Mouse (Mus musculus): ENCODE measurements at regions not wholly inside any gene's neighbourhood (a gene's known extent, or its start where the extent isn't known, plus 50 kb on each side); places are given as distances from the start of the nearest gene placed in this dataset.
A peak's percentile ranks its signal among the peaks of the same experiment; 100 is the strongest.
"Not testable (repeated sequence)": the region's sequence is repeated elsewhere in the genome, so short reads cannot be mapped to it uniquely, and the experiment has no call there.

DNA sequence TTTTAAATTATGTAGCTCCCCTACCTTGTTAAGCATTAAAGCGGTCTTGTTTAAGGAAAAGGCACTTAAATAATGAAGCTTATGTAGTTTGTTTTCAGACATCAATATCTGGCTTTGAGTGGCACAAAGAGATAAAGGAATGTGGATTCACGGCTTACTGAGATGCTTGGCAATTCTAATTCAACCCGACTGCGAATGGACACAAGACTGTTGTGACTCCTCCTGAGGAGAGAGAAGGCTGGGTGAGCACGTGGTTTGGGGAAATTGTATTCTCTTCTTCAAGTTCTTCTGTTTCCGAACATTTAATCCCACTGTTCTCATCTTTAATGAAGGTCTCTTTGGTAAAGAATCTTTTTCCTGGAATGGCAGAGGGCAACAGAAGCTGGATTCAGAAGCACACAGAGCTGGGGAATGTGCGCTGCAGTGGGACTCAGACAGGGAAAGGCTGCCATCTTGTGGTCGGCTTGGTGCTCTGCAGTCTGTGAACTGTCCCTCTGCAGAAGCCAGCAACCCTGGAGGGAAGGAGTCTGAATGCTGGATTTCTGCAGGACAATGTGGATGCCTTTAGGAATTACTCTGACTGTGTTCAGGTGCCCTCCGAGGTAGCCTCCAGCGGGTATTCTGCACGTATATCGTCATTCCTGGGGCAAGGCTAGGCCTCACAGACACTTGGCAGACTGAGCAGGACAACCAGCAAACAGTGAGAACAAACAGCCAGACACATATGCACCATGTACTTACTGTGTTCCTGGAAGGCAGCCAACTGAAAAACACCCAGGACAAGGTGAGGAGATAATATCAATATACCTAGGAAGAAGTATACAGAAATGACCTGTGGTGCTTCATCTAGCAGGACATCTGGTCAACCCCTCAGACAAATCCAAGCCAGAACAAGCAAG, 54.0 kb upstream of the Pax1 start:
- DNase-seq = peak; percentile 40

DNA sequence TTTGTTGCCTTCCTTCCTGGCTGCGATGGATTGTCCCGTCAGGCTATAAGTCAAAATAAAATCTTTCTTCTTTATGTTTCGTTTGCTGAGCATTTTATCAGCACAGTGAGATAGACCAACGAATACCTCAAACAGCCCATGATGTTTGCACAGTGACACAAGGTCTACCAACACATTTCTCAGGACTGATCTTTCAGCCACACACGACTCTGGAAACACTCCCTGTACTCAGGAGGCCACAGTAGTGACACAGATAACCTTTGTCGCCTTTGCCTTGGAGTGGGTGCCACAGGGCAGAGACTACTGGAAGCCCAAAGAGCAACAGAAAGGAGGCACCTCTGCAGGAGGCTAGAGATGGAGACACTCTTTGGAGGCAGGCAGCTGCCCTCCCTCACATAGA, 55.0 kb upstream of the Pax1 start:
- DNase-seq = no peak

DNA sequence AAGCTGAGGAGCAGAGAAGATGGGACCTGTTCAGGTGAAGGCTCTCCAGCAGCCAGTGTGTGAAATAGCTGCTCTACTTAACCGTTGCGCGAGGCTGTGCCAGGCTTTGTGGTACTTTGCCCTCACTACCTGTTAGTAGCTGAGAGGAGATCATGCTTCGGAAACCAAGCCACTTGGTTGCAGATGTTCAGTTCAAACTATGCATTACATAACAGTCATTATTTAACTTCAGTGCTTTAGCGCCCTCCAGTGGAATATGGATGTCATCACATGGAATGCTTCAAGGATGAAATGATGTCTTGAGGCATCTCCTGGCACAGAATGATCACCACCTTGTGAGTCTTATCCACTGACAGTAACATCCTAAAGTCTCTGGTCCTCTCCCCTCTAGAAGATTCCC, 56.5 kb upstream of the Pax1 start:
- DNase-seq = peak; percentile 46

DNA sequence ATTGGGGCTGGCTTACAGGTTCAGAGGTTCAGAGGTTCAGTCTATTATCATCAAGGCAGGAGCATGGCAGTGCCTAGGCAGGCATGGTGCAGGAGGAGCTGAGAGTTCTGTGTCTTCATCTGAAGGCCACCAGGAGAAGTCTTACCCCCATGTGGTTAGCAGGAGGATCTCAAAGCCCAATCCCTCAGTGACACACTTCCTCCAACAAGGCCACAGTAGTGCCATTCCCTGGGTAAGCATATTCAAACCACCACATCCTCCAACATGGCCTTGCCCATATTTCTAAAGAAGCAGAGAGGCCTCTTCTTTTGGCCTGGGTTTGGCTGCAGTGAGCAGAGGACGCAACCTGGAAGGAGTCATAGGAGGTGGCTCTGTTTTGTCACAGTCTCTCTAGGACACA, 61.2 kb upstream of the Pax1 start:
- no peak for DNase-seq

DNA sequence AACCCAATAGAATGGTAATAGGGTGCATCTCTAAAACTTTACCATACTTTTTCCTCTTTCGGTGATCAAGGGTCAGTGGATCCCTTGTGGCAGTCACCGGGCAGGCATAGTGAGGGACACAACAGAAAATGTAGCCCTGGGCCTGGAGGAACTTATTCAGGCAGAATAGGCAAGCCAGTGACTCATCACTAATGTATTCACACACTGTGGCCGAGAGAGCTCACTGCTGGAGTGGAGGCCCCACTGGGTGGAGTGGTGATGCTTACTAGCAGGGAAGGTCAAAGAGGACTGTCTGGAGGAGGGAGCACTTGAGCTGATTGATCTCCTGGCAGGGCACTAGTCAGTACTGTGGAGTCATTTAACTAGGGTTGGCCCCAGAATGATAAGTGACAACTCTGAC, 62.4 kb upstream of the Pax1 start:
- DNase-seq = no peak

DNA sequence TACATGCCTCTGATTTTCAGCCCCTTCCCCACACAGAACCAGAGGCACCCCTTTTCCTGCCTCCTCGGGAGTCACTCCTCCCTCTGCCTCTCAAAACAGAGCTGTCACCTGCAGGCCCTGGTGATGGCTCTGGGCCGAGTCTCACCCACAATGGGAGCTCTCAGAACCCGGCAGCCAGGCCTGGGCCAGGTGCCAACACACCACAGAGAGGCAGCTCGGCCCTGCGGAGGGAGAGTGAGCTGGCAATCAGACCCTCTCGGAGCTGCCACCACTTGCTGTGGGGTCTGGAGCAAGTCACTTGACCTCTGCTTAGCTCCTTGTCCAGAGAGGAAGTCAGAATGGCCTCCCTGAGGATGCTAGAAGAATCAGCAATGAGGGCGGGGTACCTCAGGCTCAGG, 63.2 kb upstream of the Pax1 start:
- peak; percentile 90 for DNase-seq

DNA sequence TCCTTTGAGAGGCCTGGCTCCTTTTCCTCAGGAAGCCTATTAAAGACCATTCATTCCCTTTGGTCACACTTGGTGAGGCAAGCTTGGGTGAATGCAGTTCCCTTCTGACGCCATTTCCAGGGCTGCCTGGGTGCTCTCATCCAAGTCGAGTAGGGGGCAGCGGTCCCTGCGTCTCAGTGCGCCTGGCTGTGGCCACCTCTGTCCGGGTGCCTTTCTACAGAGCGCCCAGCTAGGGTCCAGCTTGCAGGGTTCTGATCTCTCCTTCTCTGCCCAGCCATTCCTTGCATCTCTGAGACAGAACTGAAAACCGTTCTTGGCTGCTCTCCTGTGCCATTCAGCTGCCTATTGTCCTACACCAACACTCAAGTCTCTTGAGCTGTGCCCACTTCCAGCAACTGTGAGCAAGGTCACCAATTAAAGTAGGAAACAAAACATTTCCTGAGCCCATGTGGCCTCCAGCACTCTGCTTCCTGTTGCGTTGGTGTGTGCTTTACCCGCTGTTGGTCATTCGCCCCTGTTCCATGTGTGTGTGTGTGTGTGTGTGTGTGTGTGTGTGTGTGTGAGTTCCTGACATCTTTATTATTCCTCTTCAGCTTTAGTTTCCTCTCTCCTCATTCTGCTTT, 63.7 kb upstream of the Pax1 start:
- DNase-seq = no peak

DNA sequence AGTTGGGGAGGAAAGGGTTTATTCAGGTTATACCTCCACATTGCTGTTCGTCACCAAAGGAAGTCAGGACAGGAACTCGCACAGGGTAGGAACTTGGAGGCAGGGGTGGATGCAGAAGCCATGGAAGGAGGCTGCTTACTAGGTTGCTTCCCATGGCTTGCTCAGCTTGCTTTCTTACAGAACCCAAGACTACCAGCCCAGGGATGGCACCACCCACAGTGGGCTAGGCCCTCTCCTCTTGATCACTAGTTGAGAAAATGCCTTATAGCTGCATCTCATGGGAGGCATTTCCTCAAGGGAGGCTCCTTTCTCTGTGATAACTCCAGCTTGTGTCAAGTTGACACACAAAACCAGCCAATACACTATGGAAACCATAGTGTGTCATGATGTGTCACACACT, 66.8 kb upstream of the Pax1 start:
- DNase-seq = not testable (repeated sequence)

DNA sequence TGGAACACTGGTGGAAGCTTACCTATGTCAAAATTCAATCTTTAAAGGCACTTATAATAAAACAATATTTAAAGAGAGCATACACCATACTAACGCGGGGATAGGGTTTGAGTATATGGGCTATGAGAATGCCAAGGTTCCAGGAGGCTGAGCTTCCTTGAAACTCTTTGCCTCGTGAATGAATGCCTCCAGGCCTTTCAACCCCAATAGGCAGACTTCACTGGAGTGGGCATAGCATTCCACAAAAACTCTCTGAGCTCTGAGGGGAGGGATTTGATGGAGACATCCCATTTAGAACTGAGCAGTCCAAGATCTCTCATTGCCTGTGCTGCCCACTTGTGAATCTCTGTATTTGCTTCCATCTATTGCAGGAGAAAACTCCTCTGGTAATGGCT, 68.4 kb upstream of the Pax1 start:
- DNase-seq = no peak

DNA sequence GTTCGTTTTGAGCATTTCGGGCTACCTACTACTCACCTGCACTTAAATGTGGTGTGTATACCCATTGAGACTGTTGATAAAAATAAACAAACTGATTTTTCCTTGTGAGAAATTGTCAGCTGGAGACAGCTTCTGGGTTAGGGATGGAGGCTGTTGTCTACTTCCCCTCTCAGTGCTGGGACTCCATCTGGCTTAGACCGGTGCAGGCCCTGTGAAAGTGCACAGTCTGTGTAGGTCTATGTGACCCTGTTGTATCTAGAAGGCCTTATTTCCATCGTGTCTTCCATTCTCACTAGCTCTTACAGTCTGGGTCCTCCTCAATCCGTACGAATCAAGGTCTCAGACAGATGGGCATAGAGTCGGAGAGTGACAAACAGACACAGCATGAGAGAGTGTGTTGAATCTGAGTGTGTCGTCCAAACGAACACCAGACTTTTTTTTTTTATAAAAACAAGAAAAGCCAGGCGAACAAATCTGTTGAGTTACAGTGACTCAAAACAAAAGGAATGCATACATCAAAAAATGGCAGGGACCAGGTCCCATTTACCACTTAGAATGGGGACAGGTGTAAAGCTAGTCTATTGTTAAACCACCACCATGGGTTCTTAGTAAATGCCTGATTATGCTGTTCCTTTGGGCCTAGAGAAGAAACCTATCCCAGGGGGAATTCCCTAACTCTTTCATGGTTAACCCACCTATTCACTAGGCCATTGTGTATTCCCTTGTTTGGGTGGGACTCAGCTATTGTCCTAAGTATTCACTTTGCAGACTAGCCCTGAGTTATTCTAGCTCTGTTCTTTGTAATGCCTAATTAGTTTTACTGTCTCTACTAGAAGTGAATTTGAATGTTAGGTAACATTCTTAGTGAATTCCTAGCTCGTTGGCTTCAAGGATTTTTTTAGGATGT, 69.1 kb upstream of the Pax1 start:
- DNase-seq = no peak

DNA sequence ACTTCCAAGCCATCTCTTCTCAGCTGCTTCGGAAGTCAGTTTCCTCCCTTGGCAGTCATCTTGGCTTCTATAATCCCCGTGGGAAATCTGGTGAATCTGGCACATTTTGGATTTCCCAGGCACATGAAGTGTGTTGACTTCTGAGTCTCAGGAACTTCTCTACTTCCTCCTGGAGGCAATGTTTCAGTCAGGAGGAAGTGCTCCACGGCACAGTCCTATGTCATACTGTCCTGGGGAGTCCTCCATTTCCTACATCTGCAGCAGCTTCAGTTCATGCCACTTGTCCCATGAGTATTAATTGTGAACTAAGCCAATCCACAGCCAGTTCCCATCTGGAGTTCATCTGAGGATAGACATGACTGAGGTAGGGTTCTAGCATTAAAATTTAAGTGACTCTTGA, 78.3 kb upstream of the Pax1 start:
- DNase-seq = no peak

DNA sequence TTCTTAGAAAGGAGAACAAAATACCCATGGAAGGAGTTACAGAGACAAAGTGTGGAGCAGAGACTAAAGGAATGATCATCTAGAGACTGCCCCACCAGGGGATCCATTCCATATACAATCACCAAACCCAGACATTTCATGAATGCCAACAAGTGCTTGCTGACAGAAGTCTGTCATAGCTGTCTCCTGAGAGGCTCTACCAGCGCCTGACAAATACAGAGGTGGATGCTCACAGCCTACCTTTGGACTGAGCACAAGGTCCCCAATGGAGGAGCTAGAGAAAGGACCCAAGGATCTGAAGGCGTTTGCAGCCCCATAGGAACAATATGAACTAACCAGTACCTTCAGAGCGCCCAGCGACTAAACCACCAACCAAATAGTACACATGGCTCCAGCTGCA, 83.6 kb upstream of the Nkx2-2 start:
- no peak for DNase-seq

DNA sequence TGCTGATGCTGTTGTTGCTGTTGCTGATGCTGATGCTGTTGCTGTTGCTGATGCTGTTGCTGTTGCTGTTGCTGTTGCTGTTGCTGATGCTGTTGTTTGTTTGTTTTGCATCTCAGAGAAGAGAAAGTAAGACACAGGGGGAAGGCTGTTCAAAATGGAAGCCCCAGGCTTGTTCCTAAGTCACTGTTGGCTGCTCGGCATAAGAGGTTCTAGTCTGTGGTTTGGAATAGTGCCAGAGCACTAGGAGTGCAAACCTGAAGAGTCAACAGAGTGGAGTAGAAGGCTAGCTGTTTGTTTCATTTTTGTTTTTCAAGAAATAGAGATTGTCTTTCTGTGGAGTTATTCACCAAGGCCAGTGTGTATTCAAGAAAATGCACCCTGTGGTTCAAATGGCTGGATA, 75.1 kb upstream of the Nkx2-2 start:
- DNase-seq = no peak

DNA sequence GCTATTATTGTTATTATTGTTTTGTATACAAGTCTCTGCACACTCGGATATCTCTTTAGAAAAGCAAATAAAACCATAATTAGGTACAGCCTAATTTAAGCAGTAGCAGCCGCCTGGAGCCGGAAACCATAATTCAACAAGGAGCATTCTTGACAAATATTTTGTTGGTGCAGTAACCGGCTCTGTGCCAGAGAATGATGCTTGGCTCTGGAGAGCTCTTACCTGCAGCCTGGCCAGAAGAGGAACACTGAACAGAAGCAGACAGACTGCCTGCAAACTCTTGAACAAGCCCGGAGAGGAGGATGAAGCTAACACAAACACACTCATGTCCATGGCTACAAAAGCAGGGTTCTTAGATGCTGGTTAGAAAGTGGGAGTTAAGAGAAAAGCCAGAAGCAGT, 73.9 kb upstream of the Nkx2-2 start:
- no peak for DNase-seq

DNA sequence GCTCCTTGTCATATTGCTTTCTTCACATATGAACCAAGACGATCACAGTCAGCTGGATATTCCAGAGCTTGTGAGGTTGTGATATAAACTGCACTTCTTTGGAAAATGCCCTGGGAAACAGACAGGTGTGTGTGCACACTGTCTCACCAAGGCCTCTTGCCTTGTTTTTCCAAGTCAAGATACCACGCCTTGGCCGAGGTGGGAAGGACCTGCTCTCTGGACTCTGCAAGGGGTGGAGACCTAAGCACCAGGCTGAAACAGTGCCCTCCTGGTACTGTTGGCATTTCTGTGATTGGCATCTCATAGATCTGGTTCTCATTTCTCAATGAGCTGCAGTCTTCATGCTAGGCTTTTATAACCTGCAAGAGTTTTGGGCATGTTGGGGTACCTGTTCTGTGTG, 73.2 kb upstream of the Nkx2-2 start:
- no peak for DNase-seq

DNA sequence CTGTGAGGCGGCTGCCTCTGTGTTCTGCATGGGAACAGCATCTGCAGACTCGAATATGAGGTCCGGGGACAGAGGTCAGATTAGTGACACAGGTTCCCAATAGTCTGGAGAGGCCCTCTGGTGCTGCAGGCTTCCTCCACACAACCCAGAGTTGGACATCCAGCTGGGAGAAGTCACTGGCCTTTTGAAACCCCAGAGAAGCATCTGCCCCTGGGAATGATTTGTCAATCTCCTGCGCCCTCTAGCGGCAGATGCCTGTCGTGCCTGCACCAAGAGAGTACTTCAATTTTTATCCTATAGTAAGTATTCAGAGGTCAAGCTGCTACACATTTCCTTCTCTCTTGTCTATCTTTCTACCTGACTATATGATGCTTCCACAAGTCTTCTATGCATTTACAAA, 62.7 kb upstream of the Nkx2-2 start:
- DNase-seq = peak; percentile 22

DNA sequence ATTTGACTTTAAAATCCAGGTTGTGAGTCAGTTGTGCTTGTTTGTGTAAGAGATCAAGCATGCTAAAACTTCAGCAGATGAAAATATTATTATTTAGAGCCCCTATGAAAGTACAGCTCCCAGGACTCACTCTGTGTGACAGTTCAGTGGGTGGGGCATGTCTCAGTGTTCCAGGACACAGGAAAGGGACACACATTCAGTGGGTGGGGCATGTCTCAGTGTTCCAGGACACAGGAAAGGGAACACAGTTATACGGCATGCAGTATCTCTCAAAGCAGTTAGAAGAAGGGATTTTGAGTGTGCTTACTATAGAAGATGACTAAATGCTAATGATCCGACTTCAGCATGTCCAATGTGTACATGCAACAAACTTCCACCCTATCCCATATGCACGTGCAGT, 60.9 kb upstream of the Nkx2-2 start:
- DNase-seq = no peak

DNA sequence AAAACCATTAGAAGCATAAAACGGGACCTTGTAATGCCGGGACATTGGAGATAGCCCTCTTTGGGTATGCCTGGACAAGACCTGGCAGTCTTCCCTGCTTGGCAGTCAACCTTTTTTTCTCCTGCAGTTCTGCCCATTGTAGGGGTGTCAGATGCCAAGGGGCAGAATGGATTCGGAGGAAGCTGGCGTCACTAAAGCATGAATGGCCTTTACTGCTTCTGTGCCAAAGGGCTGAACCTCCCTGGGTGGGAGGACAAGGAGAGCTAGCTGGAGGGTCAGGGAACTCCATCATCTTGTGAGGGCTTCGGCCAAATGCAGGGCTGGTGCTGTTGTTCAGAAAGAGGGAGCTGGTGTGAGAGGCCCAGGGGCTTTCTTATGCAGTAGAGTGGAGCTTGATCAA, 60.1 kb upstream of the Nkx2-2 start:
- no peak for DNase-seq

DNA sequence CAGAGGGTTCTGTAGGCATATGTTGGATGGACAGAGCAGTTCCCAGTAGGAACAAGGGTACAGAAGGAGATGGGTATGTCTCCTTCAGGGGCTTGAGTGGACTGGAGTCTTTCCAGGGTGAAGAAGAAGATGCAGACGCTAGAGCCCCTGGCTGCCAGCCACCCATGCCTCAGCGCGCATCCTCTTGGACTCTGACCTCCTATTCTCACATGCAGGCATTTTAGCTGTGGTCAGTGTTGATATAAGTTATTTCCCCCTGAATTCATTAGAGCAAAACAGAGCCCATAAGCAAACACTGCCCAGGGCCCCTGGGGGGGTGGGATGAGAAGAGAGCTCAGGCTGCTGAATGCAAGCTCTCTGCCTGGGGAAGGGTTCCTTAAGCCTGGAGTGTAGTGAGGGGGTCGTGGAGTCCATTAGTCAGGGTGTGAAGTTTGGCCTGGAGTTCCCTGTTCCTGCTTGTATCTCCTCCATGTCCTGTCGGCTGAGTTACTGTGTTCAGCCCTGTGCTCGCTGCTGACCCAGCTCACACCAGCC, 54.0 kb upstream of the Nkx2-2 start:
- no peak for DNase-seq

DNA sequence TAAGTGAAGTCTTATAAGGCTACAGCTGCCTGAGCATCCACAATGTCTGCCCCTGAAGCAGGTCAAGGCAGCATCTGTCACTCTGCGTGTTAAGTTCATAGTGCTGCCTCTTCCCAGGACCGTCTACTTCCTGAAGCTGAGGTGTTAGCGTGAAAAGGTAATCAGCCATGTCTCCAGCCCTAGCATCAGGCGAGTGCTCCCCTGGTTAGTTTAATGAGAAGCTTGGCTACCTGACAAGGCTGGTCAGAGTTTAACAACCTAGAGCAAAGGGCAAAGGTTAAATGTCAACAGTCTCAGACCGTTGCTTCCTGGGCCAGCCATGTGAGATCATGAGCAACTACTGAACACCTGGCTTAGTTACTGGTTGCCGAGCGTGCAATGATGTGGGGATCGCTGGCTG, 53.2 kb upstream of the Nkx2-2 start:
- no peak for DNase-seq

DNA sequence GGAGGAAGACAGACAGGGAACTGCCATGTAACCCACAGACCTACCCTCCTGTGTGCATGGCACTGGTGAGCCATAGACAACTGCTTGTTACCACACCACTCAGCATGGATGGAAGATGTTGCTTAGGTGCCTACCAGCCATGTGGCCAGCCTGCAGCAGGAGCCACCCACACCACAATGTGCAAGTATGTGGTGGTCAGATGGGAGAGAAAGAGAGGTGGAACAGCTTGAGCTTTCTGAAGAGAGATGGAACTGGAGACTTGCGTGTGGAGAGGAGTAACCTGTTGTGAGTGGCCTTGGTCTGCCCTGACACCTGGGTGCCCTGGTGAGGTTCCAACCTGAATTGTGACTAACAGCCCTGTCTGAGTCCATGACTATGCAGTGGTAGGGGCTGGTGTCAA, 50.4 kb upstream of the Nkx2-2 start:
- no peak for DNase-seq

Measured in layer of hippocampus, adult 9-11 months (tissue).